Mouse (Mus musculus): ENCODE results near the gene Ptpa. TPM values are rescaled to one million over a fixed set of nuclear protein-coding genes. Genes with fewer than 3 reads are reported as not detected.
"Not testable (repeated sequence)": the region's sequence is repeated elsewhere in the genome, so short reads cannot be mapped to it uniquely, and the experiment has no call there.

Gene Ptpa
- polyA plus RNA-seq, 1 experiment from 2014 or later, result 62.8 TPM

- peak overlapping the region; percentile 88; the same call in 1 of the 2 replicates for H3K4me3 ChIP-seq (ENCODE audit: low read depth, low read length)
- H3K4me2 ChIP-seq (replicated peaks; ENCODE audit: low read depth, low read length); H3K36me3 ChIP-seq (ENCODE audit: control insufficient read depth, insufficient read depth, low read length); DNase-seq (ENCODE audit: low spot score); H3K27ac ChIP-seq (ENCODE audit: low read depth, low read length); H3K9ac ChIP-seq (ENCODE audit: low read depth, low read length); H3K9me3 ChIP-seq (ENCODE audit: control insufficient read depth, low read length); H3K27me3 ChIP-seq (ENCODE audit: control insufficient read depth, insufficient read depth, low read length); ATAC-seq (ENCODE audit: low FRiP score): not testable (repeated sequence)
- H3K4me1 ChIP-seq (replicated peaks; ENCODE audit: control insufficient read depth, insufficient read depth, low read length), result peaks cover 14% of the 10 kb centered on the region; the same call in 1 of the 2 replicates
- WGBS, result 79% methylated on average over 6 of the region's 6 CpGs
Observed at GRCm38 (mm10) chr2:30417154-30417553, 1.3 kb downstream of the Ptpa start.

- Histone ChIP-seq H3K4me3 (ENCODE audit: low read depth, low read length) (no peak overlapping the region), H3K4me2 (replicated peaks; ENCODE audit: low read depth, low read length) (no peak overlapping the region), H3K27me3 (ENCODE audit: control insufficient read depth, insufficient read depth, low read length) (no peaks in the 10 kb centered on the region), H3K4me1 (replicated peaks; ENCODE audit: control insufficient read depth, insufficient read depth, low read length) (peaks cover 14% of the 10 kb centered on the region; the same call in 1 of the 2 replicates), H3K9ac (ENCODE audit: low read depth, low read length) (no peak overlapping the region), H3K36me3 (ENCODE audit: control insufficient read depth, insufficient read depth, low read length) (no peaks in the 10 kb centered on the region), H3K9me3 (ENCODE audit: control insufficient read depth, low read length) (no peaks in the 10 kb centered on the region), H3K27ac (ENCODE audit: low read depth, low read length) (no peak overlapping the region)
- 73% methylated on average over 5 of the region's 5 CpGs for WGBS
- no peak for DNase-seq (ENCODE audit: low spot score)
- ATAC-seq (ENCODE audit: low FRiP score), result no peak
Observed at GRCm38 (mm10) chr2:30417595-30418165, 1.8 kb downstream of the Ptpa start.

- Histone ChIP-seq H3K27me3 (ENCODE audit: control insufficient read depth, insufficient read depth, low read length) (no peaks in the 10 kb centered on the region), H3K4me1 (replicated peaks; ENCODE audit: control insufficient read depth, insufficient read depth, low read length) (peaks cover 14% of the 10 kb centered on the region; the same call in 1 of the 2 replicates), H3K9ac (ENCODE audit: low read depth, low read length) (peak overlapping the region; percentile 25; the same call in 1 of the 2 replicates), H3K4me2 (replicated peaks; ENCODE audit: low read depth, low read length) (no peak overlapping the region), H3K27ac (ENCODE audit: low read depth, low read length) (no peak overlapping the region), H3K36me3 (ENCODE audit: control insufficient read depth, insufficient read depth, low read length) (no peaks in the 10 kb centered on the region), H3K4me3 (ENCODE audit: low read depth, low read length) (no peak overlapping the region), H3K9me3 (ENCODE audit: control insufficient read depth, low read length) (no peaks in the 10 kb centered on the region)
- DNase-seq (ENCODE audit: low spot score) (no peak), ATAC-seq (ENCODE audit: low FRiP score) (no peak)
- WGBS, result 72% methylated on average over 6 of the region's 6 CpGs
Observed at GRCm38 (mm10) chr2:30418259-30418658, 2.4 kb downstream of the Ptpa start.

- no peaks in the 10 kb centered on the region for H3K9me3 ChIP-seq (ENCODE audit: control insufficient read depth, low read length)
- H3K36me3 ChIP-seq (ENCODE audit: control insufficient read depth, insufficient read depth, low read length), result no peaks in the 10 kb centered on the region
- H3K27me3 ChIP-seq (ENCODE audit: control insufficient read depth, insufficient read depth, low read length), result no peaks in the 10 kb centered on the region
- peaks cover 14% of the 10 kb centered on the region; the same call in 1 of the 2 replicates for H3K4me1 ChIP-seq (replicated peaks; ENCODE audit: control insufficient read depth, insufficient read depth, low read length)
- DNase-seq (ENCODE audit: low spot score) (no peak), ATAC-seq (ENCODE audit: low FRiP score) (no peak)
- whole genome bisulfite sequencing, result 28% methylated on average over 10 of the region's 10 CpGs
- no peak overlapping the region for H3K4me3 ChIP-seq (ENCODE audit: low read depth, low read length)
- H3K27ac ChIP-seq (ENCODE audit: low read depth, low read length), result 0 out of 2 replicates have a peak overlapping the region, but pooled peaks have one; percentile 42
- no peak overlapping the region for H3K4me2 ChIP-seq (replicated peaks; ENCODE audit: low read depth, low read length)
- H3K9ac ChIP-seq (ENCODE audit: low read depth, low read length), result peak overlapping the region; percentile 25; the same call in 1 of the 2 replicates
Observed at GRCm38 (mm10) chr2:30419112-30419511, 3.3 kb downstream of the Ptpa start.

- peaks cover 9% of the 10 kb centered on the region; the same call in 1 of the 2 replicates for H3K4me1 ChIP-seq (replicated peaks; ENCODE audit: control insufficient read depth, insufficient read depth, low read length)
- no peak overlapping the region for H3K9ac ChIP-seq (ENCODE audit: low read depth, low read length)
- DNase-seq (ENCODE audit: low spot score) (no peak), ATAC-seq (ENCODE audit: low FRiP score) (no peak)
- no peak overlapping the region for H3K4me3 ChIP-seq (ENCODE audit: low read depth, low read length)
- no peak overlapping the region for H3K27ac ChIP-seq (ENCODE audit: low read depth, low read length)
- 83% methylated on average over 4 of the region's 4 CpGs for WGBS
- H3K27me3 ChIP-seq (ENCODE audit: control insufficient read depth, insufficient read depth, low read length), result no peaks in the 10 kb centered on the region
- H3K9me3 ChIP-seq (ENCODE audit: control insufficient read depth, low read length), result no peaks in the 10 kb centered on the region
- no peak overlapping the region for H3K4me2 ChIP-seq (replicated peaks; ENCODE audit: low read depth, low read length)
- H3K36me3 ChIP-seq (ENCODE audit: control insufficient read depth, insufficient read depth, low read length), result no peaks in the 10 kb centered on the region
Observed at GRCm38 (mm10) chr2:30421432-30421831, 5.6 kb downstream of the Ptpa start.

GRCm38 (mm10) chr2:30429156-30429555 is 13.3 kb downstream of the Ptpa start:
- Histone ChIP-seq H3K4me2 (replicated peaks; ENCODE audit: low read depth, low read length) (no peak overlapping the region), H3K36me3 (ENCODE audit: control insufficient read depth, insufficient read depth, low read length) (peaks cover 3% of the 10 kb centered on the region; the same call in 1 of the 2 replicates), H3K27me3 (ENCODE audit: control insufficient read depth, insufficient read depth, low read length) (no peaks in the 10 kb centered on the region), H3K9ac (ENCODE audit: low read depth, low read length) (no peak overlapping the region), H3K9me3 (ENCODE audit: control insufficient read depth, low read length) (no peaks in the 10 kb centered on the region), H3K27ac (ENCODE audit: low read depth, low read length) (no peak overlapping the region), H3K4me1 (replicated peaks; ENCODE audit: control insufficient read depth, insufficient read depth, low read length) (no peaks in the 10 kb centered on the region), H3K4me3 (ENCODE audit: low read depth, low read length) (no peak overlapping the region)
- ATAC-seq (ENCODE audit: low FRiP score) (no peak), DNase-seq (ENCODE audit: low spot score) (no peak)

- Histone ChIP-seq H3K4me3 (ENCODE audit: low read depth, low read length) (no peak overlapping the region), H3K4me1 (replicated peaks; ENCODE audit: control insufficient read depth, insufficient read depth, low read length) (0 out of 2 replicates have a peak, but pooled peaks cover 2% of the 10 kb centered on the region), H3K27me3 (ENCODE audit: control insufficient read depth, insufficient read depth, low read length) (no peaks in the 10 kb centered on the region), H3K4me2 (replicated peaks; ENCODE audit: low read depth, low read length) (no peak overlapping the region), H3K27ac (ENCODE audit: low read depth, low read length) (no peak overlapping the region), H3K9me3 (ENCODE audit: control insufficient read depth, low read length) (no peaks in the 10 kb centered on the region), H3K36me3 (ENCODE audit: control insufficient read depth, insufficient read depth, low read length) (peaks cover 2% of the 10 kb centered on the region; the same call in 1 of the 2 replicates), H3K9ac (ENCODE audit: low read depth, low read length) (no peak overlapping the region)
- WGBS, result 56% methylated on average over 5 of the region's 5 CpGs
- no peak for ATAC-seq (ENCODE audit: low FRiP score)
- DNase-seq (ENCODE audit: low spot score), result peak; percentile 88
Observed at GRCm38 (mm10) chr2:30435326-30436155, 19.7 kb downstream of the Ptpa start.

GRCm38 (mm10) chr2:30436156-30436545 is 20.3 kb downstream of the Ptpa start:
- H3K9me3 ChIP-seq (ENCODE audit: control insufficient read depth, low read length), result no peaks in the 10 kb centered on the region
- no peak overlapping the region for H3K4me2 ChIP-seq (replicated peaks; ENCODE audit: low read depth, low read length)
- DNase-seq (ENCODE audit: low spot score) (peak; percentile 27), ATAC-seq (ENCODE audit: low FRiP score) (no peak)
- H3K9ac ChIP-seq (ENCODE audit: low read depth, low read length), result no peak overlapping the region
- no peak overlapping the region for H3K27ac ChIP-seq (ENCODE audit: low read depth, low read length)
- 85% methylated on average over 5 of the region's 5 CpGs for WGBS
- peaks cover 3% of the 10 kb centered on the region; the same call in 1 of the 2 replicates for H3K4me1 ChIP-seq (replicated peaks; ENCODE audit: control insufficient read depth, insufficient read depth, low read length)
- peaks cover 2% of the 10 kb centered on the region; the same call in 1 of the 2 replicates for H3K36me3 ChIP-seq (ENCODE audit: control insufficient read depth, insufficient read depth, low read length)
- no peaks in the 10 kb centered on the region for H3K27me3 ChIP-seq (ENCODE audit: control insufficient read depth, insufficient read depth, low read length)
- no peak overlapping the region for H3K4me3 ChIP-seq (ENCODE audit: low read depth, low read length)

Measured in hindbrain, embryonic 11.5 days (tissue).